Mouse (Mus musculus) myocyte (in vitro differentiated cells): ENCODE data around the gene Jun. TPM values are rescaled to one million over a fixed set of nuclear protein-coding genes. Genes with fewer than 3 reads are reported as not detected.

ENCODE experiments used
- H3K27me3 ChIP-seq: one replicate; pipeline ENCODE4 v1.6.1; 2011; ENCODE audit not compliant: control insufficient read depth, insufficient read depth, insufficient read length
- H3K36me3 ChIP-seq: one replicate; pipeline ENCODE4 v1.6.1; 2011; ENCODE audit not compliant: control insufficient read depth, insufficient read depth
- H3K4me2 ChIP-seq: one replicate; pipeline ENCODE4 v1.6.1; 2011; ENCODE audit warnings: low read depth, control low read depth
- H3K4me3 ChIP-seq: one replicate; pipeline ENCODE4 v1.5.1; 2011; ENCODE audit warnings: mild to moderate bottlenecking, control low read depth, moderate library complexity
- H3K79me2 ChIP-seq: one replicate; pipeline ENCODE4 v1.6.1; 2011; ENCODE audit not compliant: control insufficient read depth, insufficient read depth
- H3ac ChIP-seq: one replicate; pipeline ENCODE4 v1.6.1; 2011; ENCODE audit not compliant: control insufficient read depth, insufficient read length
- CEBPB ChIP-seq: IDR thresholded peaks from 2 replicates; pipeline ENCODE4 v1.6.1; 2011; ENCODE audit warnings: mild to moderate bottlenecking, moderate library complexity; ENCODE audit not compliant: poor library complexity, insufficient read depth, severe bottlenecking
- E2F4 ChIP-seq: IDR thresholded peaks from one replicate; pipeline ENCODE4 v1.6.1; 2011; ENCODE audit warnings: mild to moderate bottlenecking, control low read depth, moderate library complexity; ENCODE audit not compliant: insufficient read depth
- MAX ChIP-seq: IDR thresholded peaks from one replicate; pipeline ENCODE4 v1.6.1; 2011; ENCODE audit warnings: low read depth, mild to moderate bottlenecking, control low read depth
- MYOD1 ChIP-seq, 3 experiments: IDR thresholded peaks; one replicate each; pipeline ENCODE4 v1.6.1; 2011; ENCODE audit warnings: control low read depth in 2 of 3, low read depth in 2 of 3, mild to moderate bottlenecking in 2 of 3, moderate library complexity in 1 of 3; ENCODE audit not compliant: insufficient read length in 2 of 3, control insufficient read depth in 1 of 3
- MYOG ChIP-seq, 3 experiments: IDR thresholded peaks; one replicate each; pipeline ENCODE4 v1.6.1; 2011; ENCODE audit warnings: control low read depth in 2 of 3, low read depth in 2 of 3, mild to moderate bottlenecking in 2 of 3; ENCODE audit not compliant: insufficient read length in 2 of 3, control insufficient read depth in 1 of 3, insufficient read depth in 1 of 3
- POLR2A ChIP-seq: IDR thresholded peaks from one replicate; pipeline ENCODE4 v1.6.1; 2011; ENCODE audit warnings: low read depth, mild to moderate bottlenecking, control low read depth, moderate library complexity; ENCODE audit not compliant: insufficient read length
- POLR2AphosphoS2 ChIP-seq: IDR thresholded peaks from one replicate; pipeline ENCODE4 v1.6.1; 2011; ENCODE audit warnings: low read depth, control low read depth; ENCODE audit not compliant: insufficient read length
- REST ChIP-seq: IDR thresholded peaks from one replicate; pipeline ENCODE4 v1.6.1; 2011; ENCODE audit warnings: mild to moderate bottlenecking, control low read depth, moderate library complexity; ENCODE audit not compliant: insufficient read depth, insufficient read length
- SRF ChIP-seq: IDR thresholded peaks from one replicate; pipeline ENCODE4 v1.6.1; 2011; ENCODE audit warnings: low read depth; ENCODE audit not compliant: control insufficient read depth, insufficient read length
- TCF12 ChIP-seq: IDR thresholded peaks from one replicate; pipeline ENCODE4 v1.6.1; 2011; ENCODE audit warnings: mild to moderate bottlenecking, control low read depth; ENCODE audit not compliant: poor library complexity, insufficient read depth, severe bottlenecking
- TCF3 ChIP-seq: IDR thresholded peaks from one replicate; pipeline ENCODE4 v1.6.1; 2011; ENCODE audit warnings: low read depth, control low read depth; ENCODE audit not compliant: insufficient read length
- USF1 ChIP-seq: IDR thresholded peaks from one replicate; pipeline ENCODE4 v1.6.1; 2011; ENCODE audit warnings: low read depth, mild to moderate bottlenecking, control low read depth, moderate library complexity
- polyA plus RNA-seq: library from polyadenylated mRNA; unstranded; fragments of >200 nt; fragmentation: generic; extraction: Trizol; gene quantifications from one replicate; pipeline ENCODE4 v1.2.1, GENCODE M21; 2012; ENCODE audit warnings: missing spikeins

The Jun gene
- polyA plus RNA-seq, 1 experiment: 51.3 TPM

- no peak overlapping the region for H3K4me2 ChIP-seq
- H3K27me3 ChIP-seq: no peaks in the 10 kb centered on the region
- H3ac ChIP-seq: no peak overlapping the region
- H3K79me2 ChIP-seq: no peaks in the 10 kb centered on the region
- no peaks in the 10 kb centered on the region for H3K36me3 ChIP-seq
- no peak overlapping the region for H3K4me3 ChIP-seq
- TF ChIP-seq E2F4 (no peak), TCF12 (no peak), MYOD1 (IDR thresholded peaks at IDR 0.05; ENCODE audit: control insufficient read depth in 1 of 3, insufficient read length in 2 of 3, low read depth in 2 of 3) (no peak), MYOG (IDR thresholded peaks at IDR 0.05; ENCODE audit: control insufficient read depth in 1 of 3, insufficient read depth in 1 of 3, insufficient read length in 2 of 3, low read depth in 2 of 3) (no peak), POLR2A (no peak), TCF3 (no peak), CEBPB (no peak), POLR2AphosphoS2 (no peak), MAX (no peak), REST (no peak), USF1 (no peak)
These were observed 51.9 kb downstream of the Jun start for GRCm38 (mm10) chr4:95000147-95000546.

- no peaks in the 10 kb centered on the region for H3K27me3 ChIP-seq
- no peak overlapping the region for H3K4me2 ChIP-seq
- H3K79me2 ChIP-seq: no peaks in the 10 kb centered on the region
- no peaks in the 10 kb centered on the region for H3K36me3 ChIP-seq
- TF ChIP-seq CEBPB: no peak
- no peak for TF ChIP-seq POLR2AphosphoS2
- TF ChIP-seq SRF: no peak
- no peak for TF ChIP-seq POLR2A
- TF ChIP-seq MAX: no peak
- TF ChIP-seq MYOD1 (IDR thresholded peaks at IDR 0.05; ENCODE audit: control insufficient read depth in 1 of 3, insufficient read length in 2 of 3, low read depth in 2 of 3): no peak
- no peak for TF ChIP-seq E2F4
- no peak for TF ChIP-seq USF1
- no peak for TF ChIP-seq REST
- no peak for TF ChIP-seq TCF3
- no peak for TF ChIP-seq TCF12
- no peak for TF ChIP-seq MYOG (IDR thresholded peaks at IDR 0.05; ENCODE audit: control insufficient read depth in 1 of 3, insufficient read depth in 1 of 3, insufficient read length in 2 of 3, low read depth in 2 of 3)
- no peak overlapping the region for H3ac ChIP-seq
- H3K4me3 ChIP-seq: no peak overlapping the region
These were observed 52.8 kb downstream of the Jun start for GRCm38 (mm10) chr4:94999249-94999648.

Other genes starting within 250 kb of the Jun start
- gene Eqtn, start 123.4 kb downstream of the Jun start, polyA plus RNA-seq: not detected
- 2.1 TPM for gene Mysm1, start 73.1 kb downstream of the Jun start, polyA plus RNA-seq